Mouse (Mus musculus): ENCODE measurements around the gene Gm21797.
"Not testable (repeated sequence)": the region's sequence is repeated elsewhere in the genome, so short reads cannot be mapped to it uniquely, and the experiment has no call there.

Gene Gm21797

DNA sequence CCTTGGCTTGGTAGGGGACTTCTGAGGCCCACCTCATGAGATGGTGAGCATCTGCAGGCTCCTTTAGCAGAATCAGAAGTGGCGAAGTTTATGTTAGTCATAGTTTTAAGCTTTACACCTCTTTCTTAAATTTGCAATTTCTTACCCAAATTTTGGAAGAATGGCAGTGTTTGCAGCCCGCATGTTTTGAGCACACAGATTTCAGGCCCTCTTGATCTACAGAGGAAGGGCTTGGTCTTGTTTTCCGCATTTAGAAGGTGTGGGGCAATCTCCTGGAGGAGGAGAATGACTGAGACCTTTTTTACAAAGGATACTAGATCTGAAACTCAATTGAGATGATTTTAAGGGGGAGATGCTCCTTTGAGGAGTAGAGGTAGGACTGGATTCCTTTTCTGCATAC is at the start of gene Gm21797:
Gene Gm21797 (minus strand): TSS at position 101 of the 400 bp plus-strand sequence.
- not testable (repeated sequence) for DNase-seq

DNA sequence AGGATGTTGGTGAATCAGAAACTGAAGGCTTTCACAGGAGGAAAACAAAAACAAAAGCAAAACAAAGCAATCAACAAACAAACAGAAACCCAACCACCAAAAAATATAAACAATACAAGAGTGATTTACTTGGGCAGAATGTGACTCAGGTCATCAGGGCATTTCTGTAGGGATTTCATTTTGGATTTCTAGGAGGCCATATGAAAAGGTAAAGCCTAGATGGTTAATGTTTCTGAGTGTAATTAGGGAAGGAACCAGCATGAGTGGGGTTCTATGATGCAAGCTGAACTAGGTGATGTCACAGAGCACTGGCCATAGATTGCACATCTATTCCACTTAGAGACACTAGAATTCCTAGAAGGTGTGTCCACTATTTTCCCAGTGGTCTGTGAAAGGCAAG is 29.0 kb upstream of the Gm21797 start, which contains the start of gene Gm20795:
Gene Gm20795 (plus strand): TSS at position 301 of the 400 bp plus-strand sequence.
- not testable (repeated sequence) for DNase-seq
